Mouse (Mus musculus) C2C12 (cell line): ENCODE results near the gene Cdk1.

Source experiments
- CTCF ChIP-seq: IDR thresholded peaks from one replicate; pipeline ENCODE4 v1.5.1; 2011; ENCODE audit not compliant: control insufficient read depth, insufficient read depth, insufficient read length
- USF1 ChIP-seq: IDR thresholded peaks from one replicate; pipeline ENCODE4 v1.6.1; 2011; ENCODE audit warnings: low read depth, mild to moderate bottlenecking, control low read depth, moderate library complexity

- TF ChIP-seq USF1, result no peak
- TF ChIP-seq CTCF, result no peak
Observed at GRCm38 (mm10) chr10:69348206-69348605, 4.5 kb downstream of the Cdk1 start.
